Mouse (Mus musculus) leukemia stem cell, adult 10-12 weeks (primary cell): ENCODE results near the gene Kcnk3. TPM values are rescaled to one million over a fixed set of nuclear protein-coding genes. Genes with fewer than 3 reads are reported as not detected.

Source experiments
- polyA plus RNA-seq: library from polyadenylated mRNA; stranded (reverse); fragments of >175 nt; gene quantifications from 2 replicates; pipeline ENCODE4 v1.2.3, GENCODE M21; 2012; ENCODE audit warnings: low replicate concordance

Gene Kcnk3
- 0.05 and 0.12 TPM in 2 replicates for polyA plus RNA-seq

GRCm38 (mm10) chr5:30587681-30588300 lies at the start of gene Kcnk3:
Kcnk3 (plus strand) TSS chr5:30588170.

GRCm38 (mm10) chr5:30545698-30546097 lies 42.3 kb upstream of the Kcnk3 start, which contains the start of gene Cib4:
Cib4 (minus strand) TSS chr5:30545836.

GRCm38 (mm10) chr5:30647815-30648560 lies 60.0 kb downstream of the Kcnk3 start, which contains the start of gene Slc35f6:
Slc35f6 (plus strand) TSS chr5:30647933.

DNA sequence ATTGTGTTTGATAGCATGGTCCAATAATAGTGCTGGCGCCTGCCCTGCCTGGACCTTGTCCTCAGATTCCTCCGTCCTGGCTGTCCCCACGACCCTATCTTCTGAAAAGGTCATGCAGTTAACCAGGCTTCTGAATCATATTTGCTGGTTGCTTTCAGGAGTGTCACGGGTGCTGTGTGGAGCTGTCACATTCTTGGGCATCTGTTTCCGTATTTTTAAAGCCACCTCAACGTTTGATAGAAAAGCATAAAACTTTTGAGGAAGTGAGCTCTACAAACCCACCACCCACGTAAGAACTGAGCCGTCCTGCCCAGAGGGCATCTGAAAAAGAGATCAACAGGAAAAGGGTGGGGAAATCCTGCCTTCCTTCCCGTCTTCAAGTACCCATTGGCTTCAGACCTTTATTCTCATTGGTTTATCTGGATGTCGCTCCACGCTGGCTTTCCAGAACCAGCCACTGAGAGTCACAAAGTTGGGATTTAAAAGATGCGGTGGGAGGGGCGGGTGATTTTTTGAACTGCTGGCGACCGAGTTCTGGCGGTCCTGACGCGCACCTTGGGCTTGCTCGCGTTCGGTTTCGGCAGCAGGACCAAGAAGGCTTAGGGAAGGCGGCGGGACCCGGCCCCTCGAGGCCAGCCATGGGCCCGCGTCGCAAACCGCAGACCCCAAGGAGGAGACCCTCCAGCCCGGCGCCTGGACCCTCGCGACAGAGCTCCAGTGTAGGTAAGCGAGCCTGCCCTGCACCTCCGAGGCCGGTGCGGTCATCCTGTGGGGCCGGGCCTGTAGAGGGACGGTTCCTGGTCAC lies 78.6 kb downstream of the Kcnk3 start, which contains the start of gene Cenpa:
Cenpa (plus strand) TSS at position 387 of the 805 bp plus-strand sequence.

Other genes starting within 250 kb of the Kcnk3 start
- gene Otof, start 126.2 kb upstream of the Kcnk3 start, polyA plus RNA-seq: not detected in 2 replicates
- gene 1700001C02Rik, start 122.1 kb upstream of the Kcnk3 start, polyA plus RNA-seq: not detected in 2 replicates
- not detected in 2 replicates for gene Cib4, start 42.3 kb upstream of the Kcnk3 start, polyA plus RNA-seq
- gene Slc35f6, start 59.8 kb downstream of the Kcnk3 start, polyA plus RNA-seq: 11.0 and 36.3 TPM in 2 replicates
- 397 and 536 TPM in 2 replicates for gene Cenpa, start 78.6 kb downstream of the Kcnk3 start, polyA plus RNA-seq
- gene Dpysl5, start 123.4 kb downstream of the Kcnk3 start, polyA plus RNA-seq: 0.19 and 0.23 TPM in 2 replicates
- gene Mapre3, start 226.5 kb downstream of the Kcnk3 start, polyA plus RNA-seq: 9.3 and 21.1 TPM in 2 replicates